Mouse (Mus musculus) heart, adult 2 months (tissue): Measurements from ENCODE around the gene Sim1. TPM values are rescaled to one million over a fixed set of nuclear protein-coding genes. Genes with fewer than 3 reads are reported as not detected.

Experiments used
- DNase-seq, 2 experiments: peaks; one replicate each; pipeline ENCODE4 v3.0.0; 2021
- H3K27ac ChIP-seq: fragments of 200-600 bp; 2 replicates; pipeline ENCODE4 v1.8.1; 2022
- H3K27me3 ChIP-seq: fragments of 200-500 bp; 2 replicates; pipeline ENCODE4 v1.6.1; 2012; ENCODE audit warnings: mild to moderate bottlenecking, low read length, inconsistent platforms, mixed read lengths; ENCODE audit not compliant: control insufficient read depth, insufficient read depth
- H3K36me3 ChIP-seq: fragments of 200-500 bp; 2 replicates; pipeline ENCODE4 v1.6.1; 2012; ENCODE audit warnings: low read length, inconsistent platforms; ENCODE audit not compliant: control insufficient read depth, insufficient read depth
- H3K4me1 ChIP-seq: fragments of 200-500 bp; 2 replicates; pipeline ENCODE4 v1.6.1; 2011; ENCODE audit warnings: low read length; ENCODE audit not compliant: control insufficient read depth, insufficient read depth
- H3K4me3 ChIP-seq: fragments of 200-600 bp; 2 replicates; pipeline ENCODE4 v1.8.1; 2022
- H3K79me2 ChIP-seq: fragments of 200-500 bp; replicated peaks from 2 replicates; pipeline ENCODE4 v1.6.1; 2012; ENCODE audit warnings: mild to moderate bottlenecking, inconsistent platforms, low read length, moderate library complexity, mixed read lengths; ENCODE audit not compliant: control insufficient read depth, insufficient read depth
- H3K9ac ChIP-seq: fragments of 200-500 bp; 2 replicates; pipeline ENCODE4 v1.6.1; 2012; ENCODE audit warnings: low read depth, mild to moderate bottlenecking, control low read depth, inconsistent platforms, low read length, mixed read lengths
- CTCF ChIP-seq: fragments of 200-600 bp; IDR thresholded peaks from 2 replicates; pipeline ENCODE4 v1.8.1; 2022; ENCODE audit warnings: antibody characterized with exemption, mild to moderate bottlenecking, moderate library complexity
- EP300 ChIP-seq: fragments of 200-500 bp; IDR thresholded peaks from 2 replicates; pipeline ENCODE4 v1.6.1; 2011; ENCODE audit warnings: low read depth, low read length, control low read depth; ENCODE audit not compliant: insufficient read depth
- POLR2A ChIP-seq: fragments of 200-500 bp; IDR thresholded peaks from 2 replicates; pipeline ENCODE4 v1.6.1; 2011; ENCODE audit warnings: mild to moderate bottlenecking, low read depth, low read length, control low read depth; ENCODE audit not compliant: insufficient read depth
- WGBS: fragments of 180-500 bp; shearing (Covaris S2); methylation state at CpG from one replicate; pipeline ENCODE4 v1.1.7; 2018; 5-methylcytosine and 5-hydroxymethylcytosine counted together
- intact Hi-C: fragments of 180-260 bp; cut with DNase I; formaldehyde crosslinking; loops from one replicate; pipeline ENCODE4 v1.15.1; 2025
- polyA plus RNA-seq: library from polyadenylated mRNA; depleted of rRNA; stranded (reverse); fragments of >200 nt; gene quantifications from 2 replicates; pipeline ENCODE4 v1.2.3, GENCODE M21; 2012
- total RNA-seq, 2 experiments: library from RNA; stranded (reverse); gene quantifications; 2 replicates each; pipeline ENCODE4 v1.2.3; 2021

Gene Sim1
- total and polyA plus RNA-seq, 3 experiments: not detected

DNA sequence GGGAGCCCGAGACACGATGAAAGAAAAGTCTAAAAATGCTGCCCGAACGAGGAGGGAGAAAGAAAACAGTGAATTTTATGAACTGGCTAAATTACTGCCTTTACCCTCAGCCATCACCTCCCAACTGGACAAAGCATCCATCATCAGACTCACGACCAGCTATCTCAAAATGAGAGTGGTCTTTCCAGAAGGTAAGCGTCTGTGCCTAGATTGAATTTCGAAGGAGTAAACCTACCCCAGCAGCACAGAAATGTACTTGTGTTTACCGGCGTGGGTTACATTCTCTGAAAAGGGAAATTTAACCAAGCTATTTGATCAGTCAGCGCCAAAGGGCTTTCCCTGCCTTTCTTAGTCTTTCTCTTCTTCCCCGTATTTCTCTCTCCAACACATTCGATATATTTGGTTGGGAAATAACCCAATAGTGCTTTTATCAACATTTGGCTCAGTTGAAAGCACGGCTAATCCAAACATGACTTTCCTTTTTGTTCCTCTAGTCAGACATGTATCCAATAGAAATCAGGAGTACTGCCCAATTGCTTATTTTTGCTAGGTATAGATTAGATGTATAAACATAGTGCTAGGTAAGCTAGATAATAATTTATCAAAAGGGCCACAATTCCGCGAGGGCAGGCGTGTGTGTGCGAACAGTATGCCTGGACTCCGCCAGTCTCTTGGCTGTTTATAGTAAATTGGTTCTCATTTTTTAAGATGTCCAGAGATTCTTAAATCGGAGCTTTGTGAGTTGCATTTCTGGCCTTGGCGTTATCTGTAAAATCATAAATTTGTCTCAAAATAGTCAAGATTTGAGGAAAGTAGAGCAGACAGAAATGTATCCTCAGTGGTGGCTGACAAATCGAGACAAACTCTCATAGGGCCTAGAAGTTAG is 1.6 kb downstream of the Sim1 start:
- no peak for DNase-seq
- Histone ChIP-seq H3K27me3 (peaks cover 38% of the 10 kb centered on the region), H3K79me2 (no peaks in the 10 kb centered on the region), H3K9ac (no peak overlapping the region), H3K36me3 (no peaks in the 10 kb centered on the region), H3K4me3 (no peak overlapping the region), H3K4me1 (no peaks in the 10 kb centered on the region; the same call in 1 of the 2 replicates), H3K27ac (no peak overlapping the region)
- WGBS: 13% methylated on average over 21 of the region's 21 CpGs
- TF ChIP-seq CTCF: no peak
- TF ChIP-seq POLR2A: no peak
- TF ChIP-seq EP300: no peak
- intact Hi-C loops: no loop called here

DNA sequence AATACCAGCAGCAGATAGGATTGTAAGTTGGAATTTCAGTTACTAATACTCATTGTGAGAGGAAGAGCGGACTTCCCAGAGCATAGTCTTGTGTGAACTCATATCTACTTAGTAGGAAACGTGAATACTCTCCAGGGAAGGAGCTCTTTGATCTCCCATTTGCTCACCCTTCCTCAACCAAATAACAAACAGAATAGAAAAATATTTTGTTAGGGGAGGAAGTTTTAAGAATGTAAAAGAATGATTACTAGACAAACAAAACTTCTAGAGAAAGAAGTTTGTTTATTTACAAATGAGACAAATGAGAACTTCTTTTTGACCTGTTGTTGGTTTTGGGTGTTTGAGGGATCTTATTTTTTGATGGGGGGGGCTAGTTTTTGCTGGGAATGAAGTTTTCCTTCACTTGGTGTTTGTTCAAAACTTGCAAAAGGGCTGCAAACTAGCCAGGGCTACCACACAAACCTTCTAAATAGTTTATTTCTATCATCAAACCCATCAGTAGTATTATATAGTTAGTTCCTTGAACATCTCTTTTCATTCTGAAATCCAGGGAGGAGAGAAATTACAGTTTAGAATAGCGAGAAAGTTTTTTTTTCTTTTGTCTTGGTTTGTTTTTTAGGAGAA is 2.3 kb downstream of the Sim1 start:
- H3K4me3 ChIP-seq: no peak overlapping the region
- H3K27me3 ChIP-seq: peaks cover 44% of the 10 kb centered on the region
- no peak for DNase-seq
- H3K36me3 ChIP-seq: no peaks in the 10 kb centered on the region
- H3K27ac ChIP-seq: no peak overlapping the region
- intact Hi-C loops: no loop called here
- H3K4me1 ChIP-seq: no peaks in the 10 kb centered on the region; the same call in 1 of the 2 replicates
- no peak for TF ChIP-seq POLR2A
- TF ChIP-seq CTCF: no peak
- TF ChIP-seq EP300: no peak
- 20% methylated on average over 3 of the region's 3 CpGs for WGBS
- H3K9ac ChIP-seq: no peak overlapping the region
- H3K79me2 ChIP-seq: no peaks in the 10 kb centered on the region

DNA sequence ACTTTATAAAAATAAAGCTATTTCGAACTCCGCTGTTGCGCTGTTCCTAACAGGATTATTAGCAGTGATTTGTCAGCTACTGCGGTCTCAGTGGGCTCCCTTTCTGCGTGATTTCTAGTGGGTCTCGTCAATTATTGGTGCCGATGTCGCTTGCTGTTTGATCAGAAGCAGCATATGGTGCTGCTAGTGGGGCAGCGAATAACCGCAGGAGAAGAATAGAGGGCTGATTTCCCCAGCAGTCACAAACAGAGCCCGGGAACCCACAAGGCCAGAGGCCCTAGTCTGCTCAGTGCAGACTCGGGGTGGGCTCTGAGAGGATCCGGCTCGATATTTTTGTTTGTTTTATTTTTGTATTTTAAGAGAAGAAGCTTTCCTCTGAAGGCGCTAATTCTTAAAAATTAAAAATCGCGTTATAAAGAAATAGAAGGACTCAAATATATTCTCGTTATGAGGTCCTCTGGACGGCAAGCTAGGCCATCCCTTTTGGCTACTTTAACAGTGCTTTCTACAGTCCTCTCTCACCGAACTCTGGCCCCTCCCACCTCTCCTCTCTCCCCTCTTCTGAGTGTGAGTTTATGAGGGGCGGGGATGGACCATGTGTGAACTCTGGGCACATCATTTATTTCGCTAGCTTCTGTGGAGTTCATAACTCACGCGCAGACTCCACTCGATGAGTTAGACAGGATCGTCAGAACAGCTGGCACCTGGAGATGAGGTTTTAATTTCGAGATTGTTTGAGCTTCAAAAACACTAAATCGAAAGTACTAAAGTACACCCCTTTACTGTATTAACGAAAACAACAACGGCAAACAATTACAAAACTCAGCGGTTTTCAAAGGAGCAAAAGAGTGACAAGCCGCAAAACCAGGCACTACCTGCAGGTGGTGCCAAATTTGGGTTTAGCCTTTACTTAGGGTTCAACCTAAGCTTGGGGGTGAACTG is 3.2 kb downstream of the Sim1 start:
- peaks cover 42% of the 10 kb centered on the region for H3K27me3 ChIP-seq
- H3K4me3 ChIP-seq: no peak overlapping the region
- peak; percentile 61 for TF ChIP-seq CTCF
- no peak for TF ChIP-seq EP300
- no peak for DNase-seq
- WGBS: 7% methylated on average over 32 of the region's 32 CpGs
- no peaks in the 10 kb centered on the region for H3K36me3 ChIP-seq
- H3K27ac ChIP-seq: no peak overlapping the region
- intact Hi-C loops: no loop called here
- no peaks in the 10 kb centered on the region for H3K79me2 ChIP-seq
- no peaks in the 10 kb centered on the region; the same call in 1 of the 2 replicates for H3K4me1 ChIP-seq
- no peak overlapping the region for H3K9ac ChIP-seq

DNA sequence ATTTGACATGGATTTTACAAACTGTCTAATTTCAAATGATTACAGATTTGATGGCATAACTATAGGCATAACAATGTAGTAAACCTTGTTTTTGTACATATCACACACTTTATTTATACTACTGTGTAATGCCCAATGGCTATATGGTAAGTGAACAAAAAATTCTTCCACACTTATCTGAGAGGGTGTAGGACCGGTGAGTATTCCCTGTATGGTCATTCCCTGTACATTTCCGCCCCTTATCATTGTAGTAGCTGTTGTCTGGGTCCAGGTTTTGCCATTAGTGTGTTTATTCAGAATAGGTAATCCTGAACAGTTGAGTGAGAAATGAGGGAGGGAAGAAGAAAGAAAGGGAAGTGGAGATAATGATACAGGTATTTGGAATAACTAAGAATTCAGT is 4.1 kb downstream of the Sim1 start:
- no peak overlapping the region for H3K27ac ChIP-seq
- H3K36me3 ChIP-seq: no peaks in the 10 kb centered on the region
- no peaks in the 10 kb centered on the region; the same call in 1 of the 2 replicates for H3K4me1 ChIP-seq
- TF ChIP-seq CTCF: no peak
- no peak for TF ChIP-seq POLR2A
- TF ChIP-seq EP300: no peak
- no peak for DNase-seq
- intact Hi-C loops: no loop called here
- H3K9ac ChIP-seq: no peak overlapping the region
- no peaks in the 10 kb centered on the region for H3K79me2 ChIP-seq
- peaks cover 41% of the 10 kb centered on the region for H3K27me3 ChIP-seq
- 18% methylated on average over 2 of the region's 2 CpGs for WGBS
- no peak overlapping the region for H3K4me3 ChIP-seq

DNA sequence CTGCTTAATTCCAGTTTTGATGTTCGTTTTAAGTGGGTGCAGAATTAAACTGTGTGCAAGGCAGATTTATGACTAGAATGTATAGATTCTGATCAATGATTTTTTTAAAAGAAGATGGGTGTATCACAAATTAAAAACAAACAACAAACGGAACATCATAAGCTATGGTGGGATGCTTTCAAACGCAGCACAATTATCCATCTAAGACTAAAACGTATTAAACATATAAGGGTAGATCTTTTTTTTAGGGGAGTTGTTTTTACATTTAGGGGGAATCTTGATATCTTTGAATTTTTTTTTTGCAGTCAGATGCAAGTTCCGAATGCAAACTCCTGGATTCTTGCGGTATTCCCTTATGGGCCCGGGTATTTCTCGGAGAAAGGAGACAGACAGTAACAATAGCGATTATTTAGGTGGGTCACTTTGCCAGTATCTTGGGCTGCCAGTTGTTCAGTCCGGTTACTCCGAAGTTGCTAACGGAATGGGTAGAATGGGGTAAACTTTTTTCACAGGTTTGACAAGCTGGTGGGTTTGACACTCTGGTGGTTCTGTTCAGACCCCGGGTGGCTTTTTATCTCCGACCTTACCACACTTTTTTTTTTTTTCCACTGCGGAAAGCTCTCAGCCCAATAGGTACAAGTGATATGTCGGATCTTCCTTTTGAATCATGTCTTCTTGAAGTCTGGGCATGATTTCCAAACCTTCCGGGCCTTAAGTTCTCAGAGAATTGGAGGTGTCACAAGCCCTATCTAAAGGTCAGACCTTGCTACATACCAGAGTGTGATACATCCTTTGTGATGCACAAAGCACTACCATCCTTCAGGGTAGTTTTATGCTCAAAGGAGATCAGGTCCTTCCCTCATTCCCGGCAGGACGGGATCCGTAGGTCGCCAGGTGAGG is 5.5 kb downstream of the Sim1 start:
- intact Hi-C loops: no loop called here
- H3K4me1 ChIP-seq: no peaks in the 10 kb centered on the region
- no peaks in the 10 kb centered on the region for H3K36me3 ChIP-seq
- no peak for DNase-seq
- H3K79me2 ChIP-seq: no peaks in the 10 kb centered on the region
- no peak overlapping the region for H3K27ac ChIP-seq
- TF ChIP-seq POLR2A: no peak
- 6% methylated on average over 21 of the region's 21 CpGs for WGBS
- H3K9ac ChIP-seq: no peak overlapping the region
- peaks cover 33% of the 10 kb centered on the region for H3K27me3 ChIP-seq
- H3K4me3 ChIP-seq: no peak overlapping the region
